Mouse (Mus musculus): ENCODE data around the gene Uchl5.

Uchl5 gene

GRCm38 (mm10) chr1:143788584-143789227 lies 11.6 kb downstream of the Uchl5 start:
- DNase-seq (ENCODE audit: low spot score in 2 of 2): no peak

- peak; percentile 35 to 46 for DNase-seq (ENCODE audit: low spot score in 2 of 2)
Measured at GRCm38 (mm10) chr1:143803537-143803936, 26.5 kb downstream of the Uchl5 start.

GRCm38 (mm10) chr1:143809062-143809461 lies 32.0 kb downstream of the Uchl5 start:
- DNase-seq (ENCODE audit: low spot score in 2 of 2): no peak

GRCm38 (mm10) chr1:143813676-143814360 lies 36.7 kb downstream of the Uchl5 start:
- peak in 1 of 2 experiments; percentile 77 for DNase-seq (ENCODE audit: low spot score in 2 of 2)

GRCm38 (mm10) chr1:143820096-143820877 lies 43.2 kb downstream of the Uchl5 start:
- no peak for DNase-seq (ENCODE audit: low spot score in 2 of 2)

- DNase-seq (ENCODE audit: low spot score in 2 of 2): no peak
Measured at GRCm38 (mm10) chr1:143822677-143823076, 45.6 kb downstream of the Uchl5 start.

- peak; percentile 63 to 65 for DNase-seq (ENCODE audit: low spot score in 2 of 2)
Measured at GRCm38 (mm10) chr1:143830713-143831112, 53.6 kb downstream of the Uchl5 start.

GRCm38 (mm10) chr1:143836363-143837182 lies 59.5 kb downstream of the Uchl5 start:
- DNase-seq (ENCODE audit: low spot score in 2 of 2): peak in 1 of 2 experiments; percentile 22

- no peak for DNase-seq (ENCODE audit: low spot score in 2 of 2)
Measured at GRCm38 (mm10) chr1:143837681-143838080, 60.6 kb downstream of the Uchl5 start.

GRCm38 (mm10) chr1:143838896-143839410 lies 61.9 kb downstream of the Uchl5 start:
- DNase-seq (ENCODE audit: low spot score in 2 of 2): no peak

- DNase-seq (ENCODE audit: low spot score in 2 of 2): no peak
Measured at GRCm38 (mm10) chr1:143852329-143852728, 75.3 kb downstream of the Uchl5 start.

- DNase-seq (ENCODE audit: low spot score in 2 of 2): no peak
Measured at GRCm38 (mm10) chr1:143852779-143853358, 75.8 kb downstream of the Uchl5 start.

- DNase-seq (ENCODE audit: low spot score in 2 of 2): no peak
Measured at GRCm38 (mm10) chr1:143853691-143854115, 76.6 kb downstream of the Uchl5 start.

- no peak for DNase-seq (ENCODE audit: low spot score in 2 of 2)
Measured at GRCm38 (mm10) chr1:143855706-143856105, 78.6 kb downstream of the Uchl5 start.

Data from left cerebral cortex, adult 9 months (tissue).